Mouse (Mus musculus) liver, postnatal 0 days (tissue): ENCODE results near the gene Grik4. TPM values are rescaled to one million over a fixed set of nuclear protein-coding genes. Genes with fewer than 3 reads are reported as not detected.

ENCODE experiments used
- ATAC-seq: fragments of 200-750 bp; cut with Nextera tagmentation; 2 replicates; pipeline ENCODE4 v1.8.0; 2017; ENCODE audit warnings: mild to moderate bottlenecking, moderate library complexity
- DNase-seq: peaks from one replicate; pipeline ENCODE4 v3.0.0-alpha.2; 2016
- H3K27ac ChIP-seq: fragments of 300-500 bp; sonication (generic); 2 replicates; pipeline ENCODE4 v1.5.1; 2014; ENCODE audit warnings: antibody characterized with exemption, moderate library complexity, mild to moderate bottlenecking, low read depth
- H3K27me3 ChIP-seq: fragments of 300-500 bp; sonication (generic); 2 replicates; pipeline ENCODE4 v1.6.1; 2014; ENCODE audit warnings: low read length, control low read depth, mixed read lengths; ENCODE audit not compliant: insufficient read depth
- H3K36me3 ChIP-seq: fragments of 300-500 bp; sonication (generic); replicated peaks from 2 replicates; pipeline ENCODE4 v1.6.1; 2014; ENCODE audit warnings: mild to moderate bottlenecking, control low read depth, low read length, moderate library complexity, mixed read lengths; ENCODE audit not compliant: insufficient read depth
- H3K4me1 ChIP-seq: fragments of 300-500 bp; sonication (generic); 2 replicates; pipeline ENCODE4 v1.6.1; 2014; ENCODE audit warnings: antibody characterized with exemption, mild to moderate bottlenecking, control low read depth; ENCODE audit not compliant: insufficient read depth
- H3K4me2 ChIP-seq: fragments of 300-500 bp; sonication (generic); 2 replicates; pipeline ENCODE4 v1.6.1; 2014; ENCODE audit warnings: low read depth, mild to moderate bottlenecking, low read length, moderate library complexity, mixed read lengths
- H3K4me3 ChIP-seq: fragments of 300-500 bp; sonication (generic); 2 replicates; pipeline ENCODE4 v1.5.1; 2014; ENCODE audit warnings: low read depth, low read length
- H3K9ac ChIP-seq: fragments of 300-500 bp; sonication (generic); replicated peaks from 2 replicates; pipeline ENCODE4 v1.6.1; 2014; ENCODE audit warnings: mild to moderate bottlenecking, moderate library complexity
- H3K9me3 ChIP-seq: fragments of 300-500 bp; sonication (generic); 2 replicates; pipeline ENCODE4 v1.6.1; 2016; ENCODE audit warnings: mild to moderate bottlenecking, control low read depth, low read length, mixed read lengths
- CTCF ChIP-seq: sonication (generic); IDR thresholded peaks from 2 replicates; pipeline ENCODE4 v1.5.1; 2016; ENCODE audit warnings: antibody characterized with exemption, low read depth
- EP300 ChIP-seq: IDR thresholded peaks from 2 replicates; pipeline ENCODE4 v1.6.1; 2016; ENCODE audit warnings: antibody characterized with exemption, low read depth, mild to moderate bottlenecking
- WGBS: fragments of 180-500 bp; shearing (Covaris S2); extraction: QIAGEN DNeasy Blood & Tissue Kit; methylation state at CpG from one replicate; pipeline ENCODE4 v1.1.7; 2014; ENCODE audit not compliant: insufficient replicate concordance; 5-methylcytosine and 5-hydroxymethylcytosine counted together
- polyA plus RNA-seq: library from polyadenylated mRNA; unstranded; fragments of >200 nt; fragmentation: Nextera tagmentation; extraction: Ambion mirVana; gene quantifications from 2 replicates; pipeline ENCODE4 v1.2.1, GENCODE M21; 2015

The Grik4 gene
- polyA plus RNA-seq, 1 experiment from 2014 or later: 0.08 TPM

GRCm38 (mm10) chr9:42488071-42488470 lies 456.2 kb downstream of the Grik4 start:
- WGBS: 68% methylated on average over 1 of the region's 1 CpGs
- Histone ChIP-seq H3K4me3 (no peak overlapping the region), H3K4me1 (0 out of 2 replicates have a peak, but pooled peaks cover 5% of the 10 kb centered on the region), H3K9me3 (no peaks in the 10 kb centered on the region), H3K4me2 (no peak overlapping the region), H3K36me3 (no peaks in the 10 kb centered on the region), H3K27ac (no peak overlapping the region), H3K9ac (no peak overlapping the region), H3K27me3 (no peaks in the 10 kb centered on the region)
- ATAC-seq: no peak
- no peak for DNase-seq
- TF ChIP-seq EP300 (no peak), CTCF (no peak)

- TF ChIP-seq EP300 (peak; percentile 76), CTCF (no peak)
- no peak overlapping the region for H3K4me2 ChIP-seq
- H3K9ac ChIP-seq: no peak overlapping the region
- DNase-seq (peak; percentile 34), ATAC-seq (peak; percentile 91)
- 0 out of 2 replicates have a peak, but pooled peaks cover 5% of the 10 kb centered on the region for H3K4me1 ChIP-seq
- no peak overlapping the region for H3K4me3 ChIP-seq
- H3K27me3 ChIP-seq: no peaks in the 10 kb centered on the region
- 32% methylated on average over 4 of the region's 4 CpGs for WGBS
- H3K36me3 ChIP-seq: no peaks in the 10 kb centered on the region
- H3K27ac ChIP-seq: no peak overlapping the region
- H3K9me3 ChIP-seq: no peaks in the 10 kb centered on the region
These were observed 457.4 kb downstream of the Grik4 start for GRCm38 (mm10) chr9:42486913-42487312.

GRCm38 (mm10) chr9:42484667-42485066 lies 459.6 kb downstream of the Grik4 start:
- DNase-seq: no peak
- Histone ChIP-seq H3K9me3 (no peaks in the 10 kb centered on the region), H3K4me3 (no peak overlapping the region), H3K27ac (no peak overlapping the region), H3K9ac (no peak overlapping the region), H3K4me1 (0 out of 2 replicates have a peak, but pooled peaks cover 5% of the 10 kb centered on the region), H3K27me3 (no peaks in the 10 kb centered on the region), H3K4me2 (no peak overlapping the region), H3K36me3 (no peaks in the 10 kb centered on the region)
- peak; percentile 40; the same call in 1 of the 2 replicates for ATAC-seq
- TF ChIP-seq EP300: peak; percentile 36; the same call in 1 of the 2 replicates
- TF ChIP-seq CTCF: no peak
- 90% methylated on average over 1 of the region's 1 CpGs for WGBS

- Histone ChIP-seq H3K4me1 (0 out of 2 replicates have a peak, but pooled peaks cover 5% of the 10 kb centered on the region), H3K27ac (no peak overlapping the region), H3K27me3 (no peaks in the 10 kb centered on the region), H3K9ac (no peak overlapping the region), H3K4me2 (no peak overlapping the region), H3K36me3 (no peaks in the 10 kb centered on the region), H3K9me3 (no peaks in the 10 kb centered on the region), H3K4me3 (no peak overlapping the region)
- WGBS: 74% methylated on average over 1 of the region's 1 CpGs
- TF ChIP-seq EP300: no peak
- ATAC-seq (no peak), DNase-seq (no peak)
These were observed 461.3 kb downstream of the Grik4 start for GRCm38 (mm10) chr9:42482944-42483343.

GRCm38 (mm10) chr9:42476166-42476565 lies 468.1 kb downstream of the Grik4 start:
- TF ChIP-seq CTCF (no peak), EP300 (no peak)
- Histone ChIP-seq H3K36me3 (no peaks in the 10 kb centered on the region), H3K4me1 (peaks cover 10% of the 10 kb centered on the region), H3K9ac (no peak overlapping the region), H3K4me3 (no peak overlapping the region), H3K9me3 (no peaks in the 10 kb centered on the region), H3K4me2 (no peak overlapping the region), H3K27me3 (no peaks in the 10 kb centered on the region), H3K27ac (no peak overlapping the region)
- DNase-seq (no peak), ATAC-seq (no peak)
- 71% methylated on average over 4 of the region's 4 CpGs for WGBS

GRCm38 (mm10) chr9:42474244-42474643 lies 470.0 kb downstream of the Grik4 start:
- Histone ChIP-seq H3K27ac (no peak overlapping the region), H3K36me3 (peaks cover 7% of the 10 kb centered on the region; the same call in 1 of the 2 replicates), H3K4me1 (peaks cover 20% of the 10 kb centered on the region), H3K4me3 (no peak overlapping the region), H3K9ac (no peak overlapping the region), H3K9me3 (no peaks in the 10 kb centered on the region), H3K4me2 (no peak overlapping the region), H3K27me3 (no peaks in the 10 kb centered on the region)
- TF ChIP-seq CTCF (no peak), EP300 (peak; percentile 63; the same call in 1 of the 2 replicates)
- DNase-seq: no peak
- 47% methylated on average over 8 of the region's 8 CpGs for WGBS
- no peak; the same call in 1 of the 2 replicates for ATAC-seq
